Mouse (Mus musculus): ENCODE measurements around the gene Zbtb46. TPM values are rescaled to one million over a fixed set of nuclear protein-coding genes. Genes with fewer than 3 reads are reported as not detected.

Gene Zbtb46
- polyA plus RNA-seq, 1 experiment from 2014 or later, result 8.3 TPM

DNA sequence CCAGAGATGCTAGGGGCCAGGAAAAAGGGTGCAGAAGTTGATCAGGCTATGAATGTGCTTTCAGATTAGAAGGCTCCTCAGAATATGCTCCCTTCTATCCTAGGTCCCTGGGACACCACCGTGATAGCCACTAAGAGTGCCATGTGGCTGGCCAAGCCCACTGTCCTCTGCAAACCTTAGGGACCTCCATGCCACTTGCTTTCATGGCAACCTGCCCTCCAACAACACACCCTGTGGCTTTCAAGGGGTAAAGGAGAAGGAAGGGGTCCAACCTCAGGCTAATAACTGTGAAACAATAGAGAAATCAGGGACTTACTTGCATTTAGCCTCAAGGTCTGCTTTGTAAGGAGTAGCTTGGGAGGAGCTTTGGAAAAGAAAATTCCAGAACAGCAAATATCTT, 3.4 kb upstream of the Zbtb46 start:
- no peaks in the 10 kb centered on the region for H3K36me3 ChIP-seq
- ATAC-seq (ENCODE audit: insufficient number of reproducible peaks, insufficient read depth, low FRiP score, low TSS enrichment, low read depth), result no peak
- WGBS, result 89% methylated on average over 1 of the region's 1 CpGs

DNA sequence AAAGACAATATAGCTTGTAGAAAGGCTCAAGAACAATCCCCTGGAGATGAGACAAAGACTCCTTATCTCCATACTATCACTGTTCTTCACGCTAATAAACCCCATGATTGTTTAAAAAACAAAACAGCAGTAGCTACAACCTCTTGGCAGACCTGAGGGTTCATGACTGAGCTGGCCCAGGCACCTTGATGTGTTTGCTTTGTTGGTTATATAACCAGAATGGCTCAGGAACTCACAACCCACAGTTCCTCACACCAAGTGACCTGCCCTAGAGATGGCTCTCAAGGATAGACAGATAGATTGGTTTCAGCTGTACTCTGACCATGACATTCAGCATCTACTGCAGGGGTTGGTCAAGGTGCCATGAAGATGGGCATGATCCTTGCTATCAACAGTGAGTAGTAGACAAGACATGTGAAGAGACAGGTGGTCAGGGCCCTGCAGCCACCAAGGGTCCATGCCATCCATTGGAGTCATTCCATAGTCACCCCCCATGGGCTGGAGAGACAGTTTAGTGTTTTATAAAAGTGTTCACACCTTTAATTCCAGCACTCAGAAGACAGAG, 2.4 kb upstream of the Zbtb46 start:
- peaks cover 57% of the 10 kb centered on the region for H3K27me3 ChIP-seq
- no peak overlapping the region for H3K4me3 ChIP-seq (replicated peaks)
- H3K4me1 ChIP-seq (replicated peaks), result peaks cover 19% of the 10 kb centered on the region
- no peaks in the 10 kb centered on the region for H3K9me3 ChIP-seq
- no peak for ATAC-seq (ENCODE audit: insufficient number of reproducible peaks, insufficient read depth, low FRiP score, low TSS enrichment, low read depth)
- no peaks in the 10 kb centered on the region for H3K36me3 ChIP-seq
- no peak overlapping the region for H3K27ac ChIP-seq
- WGBS, result 97% methylated on average over 1 of the region's 1 CpGs
- H3K4me2 ChIP-seq, result no peak overlapping the region
- no peak overlapping the region for H3K9ac ChIP-seq (replicated peaks)

More for the DNA sequence above, 3.4 kb upstream of the Zbtb46 start:
- Histone ChIP-seq H3K9me3 (no peaks in the 10 kb centered on the region), H3K4me3 (replicated peaks) (no peak overlapping the region), H3K4me1 (replicated peaks) (peaks cover 19% of the 10 kb centered on the region), H3K27me3 (peaks cover 49% of the 10 kb centered on the region), H3K27ac (no peak overlapping the region), H3K4me2 (no peak overlapping the region), H3K9ac (replicated peaks) (no peak overlapping the region)

DNA sequence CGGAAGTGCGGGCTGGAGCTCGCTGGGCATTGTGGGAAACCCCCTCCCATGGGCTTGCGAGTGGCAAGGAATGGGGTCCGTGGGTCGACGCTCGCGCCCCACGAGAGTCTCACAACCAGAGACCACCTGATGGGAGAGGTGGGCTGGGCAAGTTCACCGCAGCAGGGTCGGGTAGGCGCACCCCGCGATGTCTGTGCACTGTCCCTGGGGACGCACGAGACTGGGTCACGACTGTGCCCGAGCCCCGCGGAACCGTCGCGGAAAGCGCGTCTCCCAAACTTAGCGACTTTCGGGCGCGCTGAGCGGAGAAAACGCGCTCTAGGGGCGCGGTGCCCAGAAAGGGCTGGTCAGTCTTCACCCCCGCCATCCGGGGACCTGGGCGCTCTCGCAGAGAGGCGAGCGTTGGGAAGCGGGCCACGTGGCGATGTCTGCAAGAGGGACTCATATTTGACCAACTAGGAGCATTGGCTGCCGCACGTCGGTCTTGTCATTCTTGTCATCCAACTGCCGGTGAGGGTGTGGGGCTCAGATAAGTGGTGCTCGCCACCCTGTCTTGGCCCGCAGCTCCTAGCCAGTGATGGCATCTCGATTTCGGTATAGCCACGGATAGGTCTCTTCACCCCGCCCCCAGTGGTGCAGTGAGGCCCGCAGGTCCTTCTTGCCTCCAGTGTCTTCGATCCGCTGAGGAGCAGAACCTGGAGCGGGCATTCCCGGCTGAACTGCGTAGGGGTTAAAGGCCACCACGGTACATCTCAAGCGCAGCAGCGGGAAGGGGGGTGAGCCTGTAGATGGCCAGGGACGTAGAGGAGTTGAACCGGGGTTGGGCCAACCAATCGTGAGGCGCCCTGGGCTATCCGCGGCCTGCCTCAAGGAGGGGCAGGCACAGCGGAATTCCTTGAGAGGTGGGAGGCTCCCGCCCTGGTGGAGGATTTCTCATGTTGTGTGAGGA, 721 bp upstream of the Zbtb46 start:
- under 1% methylated on average over 71 of the region's 71 CpGs for WGBS
- peak; percentile 48 for ATAC-seq (ENCODE audit: insufficient number of reproducible peaks, insufficient read depth, low FRiP score, low TSS enrichment, low read depth)
- peaks cover 57% of the 10 kb centered on the region for H3K27me3 ChIP-seq

DNA sequence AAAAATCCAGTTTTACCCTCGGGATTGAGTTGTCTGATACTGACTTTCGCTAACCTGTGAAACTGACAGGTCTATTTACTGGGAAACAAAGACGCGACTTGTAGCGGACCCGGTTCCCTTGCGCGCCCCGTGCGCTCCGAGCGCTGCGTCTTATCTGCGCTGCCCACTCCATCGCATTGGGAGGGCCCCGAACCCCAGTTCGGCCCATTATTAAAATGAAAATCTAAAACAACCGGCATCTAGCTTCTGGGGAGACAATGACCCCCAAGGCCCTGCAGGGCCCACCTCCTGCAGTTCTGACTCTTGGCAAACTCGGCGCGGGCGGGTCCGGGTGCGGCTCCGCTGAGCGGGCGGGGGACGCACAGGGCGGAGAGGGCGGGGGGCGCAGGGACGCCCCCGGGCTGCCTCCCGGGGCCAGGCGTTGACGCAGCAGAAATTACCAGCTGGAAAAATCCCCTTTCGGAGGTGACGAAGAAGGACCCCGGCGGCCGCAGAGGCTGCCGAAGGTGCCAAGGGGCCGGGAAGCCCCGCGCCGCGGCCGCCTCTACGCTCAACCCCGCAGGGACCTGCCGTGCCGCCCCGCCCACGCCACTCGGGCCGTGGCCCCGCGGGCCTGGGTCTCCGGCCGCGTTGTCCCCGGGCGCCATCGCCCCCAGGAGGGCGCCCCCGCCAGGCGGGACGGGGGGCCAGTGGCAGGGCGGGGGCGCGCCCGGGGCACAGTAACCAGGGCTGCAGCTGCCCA, 644 bp downstream of the Zbtb46 start:
- under 1% methylated on average over 66 of the region's 72 CpGs for WGBS
- H3K4me1 ChIP-seq (replicated peaks), result peaks cover 19% of the 10 kb centered on the region
- peak overlapping the region; percentile 41; the same call in 1 of the 2 replicates for H3K27ac ChIP-seq
- no peaks in the 10 kb centered on the region for H3K9me3 ChIP-seq
- H3K27me3 ChIP-seq, result peaks cover 55% of the 10 kb centered on the region
- H3K4me2 ChIP-seq, result peak overlapping the region; percentile 99
- no peaks in the 10 kb centered on the region for H3K36me3 ChIP-seq
- peak overlapping the region; percentile 78 for H3K9ac ChIP-seq (replicated peaks)
- H3K4me3 ChIP-seq (replicated peaks), result peak overlapping the region; percentile 94
- peak; percentile 42 for ATAC-seq (ENCODE audit: insufficient number of reproducible peaks, insufficient read depth, low FRiP score, low TSS enrichment, low read depth)

More for the DNA sequence above, 721 bp upstream of the Zbtb46 start:
- peak overlapping the region; percentile 47 for H3K9ac ChIP-seq (replicated peaks)
- no peak overlapping the region for H3K27ac ChIP-seq
- no peaks in the 10 kb centered on the region for H3K9me3 ChIP-seq
- H3K4me1 ChIP-seq (replicated peaks), result peaks cover 19% of the 10 kb centered on the region
- peak overlapping the region; percentile 94 for H3K4me3 ChIP-seq (replicated peaks)
- peak overlapping the region; percentile 99 for H3K4me2 ChIP-seq
- no peaks in the 10 kb centered on the region for H3K36me3 ChIP-seq

DNA sequence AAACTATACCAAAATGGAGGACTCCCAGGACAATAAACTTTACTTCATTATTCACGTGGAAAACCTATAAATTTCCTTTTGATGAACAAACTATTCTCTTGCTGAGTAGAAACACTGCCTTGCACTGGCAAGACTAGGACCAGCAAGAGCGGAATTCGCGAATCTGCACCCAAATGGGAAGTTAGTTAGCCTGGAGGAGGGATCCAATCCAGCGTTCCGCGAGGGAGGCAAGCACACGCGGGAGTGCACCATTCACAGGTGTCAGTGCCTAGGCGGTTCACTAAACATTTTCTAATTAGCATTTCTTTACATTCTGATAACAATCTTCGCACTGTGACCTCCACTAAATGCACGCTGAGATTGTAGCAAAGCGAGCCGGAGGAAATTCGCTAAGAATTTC, 1.4 kb downstream of the Zbtb46 start:
- H3K27me3 ChIP-seq, result peaks cover 49% of the 10 kb centered on the region
- peaks cover 19% of the 10 kb centered on the region for H3K4me1 ChIP-seq (replicated peaks)
- H3K27ac ChIP-seq, result no peak overlapping the region
- 5% methylated on average over 15 of the region's 15 CpGs for WGBS
- H3K4me2 ChIP-seq, result peak overlapping the region; percentile 99
- no peak overlapping the region for H3K9ac ChIP-seq (replicated peaks)
- peak overlapping the region; percentile 94 for H3K4me3 ChIP-seq (replicated peaks)
- no peak for ATAC-seq (ENCODE audit: insufficient number of reproducible peaks, insufficient read depth, low FRiP score, low TSS enrichment, low read depth)
- H3K36me3 ChIP-seq, result no peaks in the 10 kb centered on the region
- H3K9me3 ChIP-seq, result no peaks in the 10 kb centered on the region

DNA sequence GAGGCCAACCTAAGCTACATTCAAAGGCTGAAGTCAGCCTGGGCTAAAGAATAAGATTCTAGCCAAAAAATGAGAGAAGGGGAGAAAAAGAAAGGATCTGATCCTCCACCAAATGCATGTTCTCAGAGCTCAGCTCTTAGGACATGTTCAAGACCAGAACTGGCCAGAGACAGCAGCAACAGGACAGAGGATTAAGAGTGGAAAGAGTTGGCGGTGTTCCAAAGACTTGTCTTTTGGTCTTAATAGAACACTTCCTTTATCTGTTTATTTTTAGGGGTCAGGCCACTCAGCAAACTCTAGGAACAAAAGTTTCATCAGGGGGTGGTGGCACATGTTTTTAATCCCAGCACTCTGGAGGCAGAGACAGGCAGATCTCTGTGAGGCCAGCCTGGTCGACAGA, 3.3 kb downstream of the Zbtb46 start:
- H3K4me2 ChIP-seq, result no peak overlapping the region
- H3K9ac ChIP-seq (replicated peaks), result no peak overlapping the region
- 76% methylated on average over 2 of the region's 2 CpGs for WGBS
- H3K27me3 ChIP-seq, result peaks cover 35% of the 10 kb centered on the region
- peaks cover 19% of the 10 kb centered on the region for H3K4me1 ChIP-seq (replicated peaks)
- no peaks in the 10 kb centered on the region for H3K9me3 ChIP-seq
- H3K36me3 ChIP-seq, result no peaks in the 10 kb centered on the region
- H3K4me3 ChIP-seq (replicated peaks), result no peak overlapping the region
- no peak overlapping the region for H3K27ac ChIP-seq
- ATAC-seq (ENCODE audit: insufficient number of reproducible peaks, insufficient read depth, low FRiP score, low TSS enrichment, low read depth), result no peak

DNA sequence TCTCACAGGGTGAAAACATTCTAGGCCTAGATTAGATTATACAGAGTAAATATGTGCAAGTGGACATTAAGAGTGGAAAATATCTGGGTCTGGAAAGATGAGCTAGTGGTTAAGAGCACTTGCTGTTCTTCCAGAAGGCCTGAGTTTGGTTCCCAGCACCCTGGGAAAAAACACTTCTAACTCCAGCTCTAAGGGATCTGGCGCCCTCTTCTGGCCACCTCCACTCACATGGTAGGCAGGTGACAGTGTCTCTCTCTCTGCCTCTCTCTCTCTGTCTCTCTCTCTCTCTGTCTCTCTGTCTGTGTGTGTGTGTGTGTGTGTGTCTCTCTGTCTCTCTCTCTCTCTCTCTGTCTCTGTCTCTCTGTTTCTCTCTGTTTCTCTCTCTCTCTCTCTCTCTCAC, 6.0 kb downstream of the Zbtb46 start:
- WGBS, result 50% methylated on average over 1 of the region's 1 CpGs
- H3K36me3 ChIP-seq, result no peaks in the 10 kb centered on the region
- no peak overlapping the region for H3K4me2 ChIP-seq
- peaks cover 6% of the 10 kb centered on the region for H3K4me1 ChIP-seq (replicated peaks)
- H3K27ac ChIP-seq, result no peak overlapping the region
- ATAC-seq (ENCODE audit: insufficient number of reproducible peaks, insufficient read depth, low FRiP score, low TSS enrichment, low read depth), result no peak
- H3K27me3 ChIP-seq, result peaks cover 13% of the 10 kb centered on the region
- no peak overlapping the region for H3K4me3 ChIP-seq (replicated peaks)
- H3K9ac ChIP-seq (replicated peaks), result no peak overlapping the region
- no peaks in the 10 kb centered on the region for H3K9me3 ChIP-seq

DNA sequence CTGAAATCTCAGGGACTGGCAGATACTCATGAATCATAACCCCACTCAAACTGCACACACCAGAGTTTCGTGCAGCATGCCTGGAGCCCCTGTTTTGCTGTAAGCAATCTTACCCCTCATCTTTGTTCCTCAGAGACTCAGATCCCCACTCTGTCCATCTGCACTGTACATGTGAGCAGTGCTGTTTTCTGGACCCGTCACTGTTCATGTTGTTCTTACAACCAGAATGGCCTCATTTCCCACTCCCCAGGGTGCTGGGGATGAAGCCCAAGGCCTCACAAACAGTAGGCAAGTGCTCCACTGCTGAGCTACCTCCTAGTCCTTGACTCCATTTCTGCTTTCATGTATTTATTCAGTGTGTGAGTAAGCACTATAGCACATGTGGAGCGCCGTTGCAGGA, 7.0 kb downstream of the Zbtb46 start:
- Histone ChIP-seq H3K4me1 (replicated peaks) (no peaks in the 10 kb centered on the region), H3K36me3 (no peaks in the 10 kb centered on the region), H3K9me3 (no peaks in the 10 kb centered on the region), H3K4me3 (replicated peaks) (no peak overlapping the region), H3K27ac (no peak overlapping the region), H3K9ac (replicated peaks) (no peak overlapping the region), H3K27me3 (peaks cover 5% of the 10 kb centered on the region), H3K4me2 (no peak overlapping the region)
- ATAC-seq (ENCODE audit: insufficient number of reproducible peaks, insufficient read depth, low FRiP score, low TSS enrichment, low read depth), result no peak
- WGBS, result 73% methylated on average over 4 of the region's 4 CpGs

DNA sequence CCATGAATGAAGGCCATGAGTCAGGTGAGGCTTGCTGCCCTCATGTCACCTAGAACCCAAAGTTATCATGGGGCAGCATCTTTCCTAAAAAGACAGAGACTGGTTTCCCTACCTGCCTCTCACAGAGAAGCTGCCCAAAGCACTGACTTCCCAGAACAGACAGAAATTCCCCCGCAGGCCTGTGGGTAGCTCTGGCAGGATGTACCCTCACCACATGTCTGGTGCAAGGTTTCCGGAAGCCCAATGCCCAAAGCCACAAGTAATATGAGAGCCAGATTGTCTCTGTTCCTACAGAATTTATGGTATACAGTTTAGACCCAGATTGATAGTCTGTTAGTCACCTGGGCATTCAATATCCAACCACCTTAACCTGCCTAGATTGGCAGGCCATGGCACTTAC, 16.2 kb downstream of the Zbtb46 start:
- Histone ChIP-seq H3K27me3 (no peaks in the 10 kb centered on the region), H3K4me1 (replicated peaks) (no peaks in the 10 kb centered on the region; the same call in 1 of the 2 replicates), H3K4me2 (no peak overlapping the region), H3K27ac (no peak overlapping the region), H3K36me3 (no peaks in the 10 kb centered on the region), H3K4me3 (replicated peaks) (no peak overlapping the region), H3K9ac (replicated peaks) (no peak overlapping the region), H3K9me3 (no peaks in the 10 kb centered on the region)
- no peak for ATAC-seq (ENCODE audit: insufficient number of reproducible peaks, insufficient read depth, low FRiP score, low TSS enrichment, low read depth)
- 87% methylated on average over 2 of the region's 2 CpGs for WGBS

DNA sequence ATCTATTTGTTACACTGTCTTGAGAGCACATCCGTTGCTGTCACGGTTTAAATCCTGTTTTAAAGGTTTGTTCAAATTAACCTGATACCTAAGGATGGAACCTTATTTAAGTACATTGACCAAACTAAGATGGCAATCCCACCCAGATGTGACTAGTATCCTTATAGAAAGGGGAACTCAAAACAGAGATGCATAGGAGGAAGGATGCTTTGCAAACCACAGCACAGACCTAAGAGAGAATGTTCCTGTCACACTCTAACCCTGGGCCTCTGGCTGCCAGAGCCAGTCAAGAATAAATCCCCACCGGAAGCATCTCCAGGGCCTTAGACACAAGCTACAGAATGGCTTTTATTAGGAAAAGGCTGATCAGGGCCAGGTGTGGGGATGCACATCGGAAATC, 21.1 kb downstream of the Zbtb46 start:
- no peaks in the 10 kb centered on the region for H3K9me3 ChIP-seq
- H3K36me3 ChIP-seq, result no peaks in the 10 kb centered on the region
- no peak overlapping the region for H3K4me3 ChIP-seq (replicated peaks)
- ATAC-seq (ENCODE audit: insufficient number of reproducible peaks, insufficient read depth, low FRiP score, low TSS enrichment, low read depth), result no peak
- no peak overlapping the region for H3K9ac ChIP-seq (replicated peaks)
- no peak overlapping the region for H3K4me2 ChIP-seq
- 70% methylated on average over 4 of the region's 4 CpGs for WGBS
- H3K4me1 ChIP-seq (replicated peaks), result no peaks in the 10 kb centered on the region; the same call in 1 of the 2 replicates
- H3K27me3 ChIP-seq, result no peaks in the 10 kb centered on the region
- no peak overlapping the region for H3K27ac ChIP-seq

DNA sequence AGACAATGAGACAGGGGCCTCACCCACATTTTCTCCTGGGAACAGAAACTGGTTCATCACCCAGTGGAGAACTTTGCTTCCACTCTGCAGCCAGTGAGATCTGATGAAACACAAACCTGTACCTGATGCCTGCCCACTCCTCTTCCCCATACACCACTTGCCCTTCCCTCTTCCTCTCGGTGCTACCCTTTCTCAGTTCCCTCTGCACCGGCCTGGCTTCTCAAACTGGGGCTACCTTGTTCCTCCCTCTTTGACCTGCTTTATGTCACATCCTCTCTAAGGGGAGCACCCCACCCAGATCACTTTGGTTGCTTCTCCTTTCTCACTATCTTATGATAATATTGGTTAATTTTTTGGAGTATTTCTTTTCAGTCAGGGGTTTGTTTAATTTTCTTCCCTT, 23.0 kb downstream of the Zbtb46 start:
- no peaks in the 10 kb centered on the region for H3K9me3 ChIP-seq
- ATAC-seq (ENCODE audit: insufficient number of reproducible peaks, insufficient read depth, low FRiP score, low TSS enrichment, low read depth), result no peak
- H3K4me1 ChIP-seq (replicated peaks), result no peaks in the 10 kb centered on the region; the same call in 1 of the 2 replicates
- H3K36me3 ChIP-seq, result no peaks in the 10 kb centered on the region
- no peak overlapping the region for H3K27ac ChIP-seq
- no peak overlapping the region for H3K9ac ChIP-seq (replicated peaks)
- H3K4me2 ChIP-seq, result no peak overlapping the region
- no peaks in the 10 kb centered on the region for H3K27me3 ChIP-seq
- no peak overlapping the region for H3K4me3 ChIP-seq (replicated peaks)
- WGBS, result 82% methylated on average over 2 of the region's 2 CpGs

Data from limb, embryonic 12.5 days (tissue).